Mouse (Mus musculus): ENCODE data around the gene Fam177a. TPM values are rescaled to one million over a fixed set of nuclear protein-coding genes. Genes with fewer than 3 reads are reported as not detected.
"Not testable (repeated sequence)": the region's sequence is repeated elsewhere in the genome, so short reads cannot be mapped to it uniquely, and the experiment has no call there.

The Fam177a gene
- polyA plus RNA-seq, 1 experiment from 2014 or later, result 22.3 TPM

DNA sequence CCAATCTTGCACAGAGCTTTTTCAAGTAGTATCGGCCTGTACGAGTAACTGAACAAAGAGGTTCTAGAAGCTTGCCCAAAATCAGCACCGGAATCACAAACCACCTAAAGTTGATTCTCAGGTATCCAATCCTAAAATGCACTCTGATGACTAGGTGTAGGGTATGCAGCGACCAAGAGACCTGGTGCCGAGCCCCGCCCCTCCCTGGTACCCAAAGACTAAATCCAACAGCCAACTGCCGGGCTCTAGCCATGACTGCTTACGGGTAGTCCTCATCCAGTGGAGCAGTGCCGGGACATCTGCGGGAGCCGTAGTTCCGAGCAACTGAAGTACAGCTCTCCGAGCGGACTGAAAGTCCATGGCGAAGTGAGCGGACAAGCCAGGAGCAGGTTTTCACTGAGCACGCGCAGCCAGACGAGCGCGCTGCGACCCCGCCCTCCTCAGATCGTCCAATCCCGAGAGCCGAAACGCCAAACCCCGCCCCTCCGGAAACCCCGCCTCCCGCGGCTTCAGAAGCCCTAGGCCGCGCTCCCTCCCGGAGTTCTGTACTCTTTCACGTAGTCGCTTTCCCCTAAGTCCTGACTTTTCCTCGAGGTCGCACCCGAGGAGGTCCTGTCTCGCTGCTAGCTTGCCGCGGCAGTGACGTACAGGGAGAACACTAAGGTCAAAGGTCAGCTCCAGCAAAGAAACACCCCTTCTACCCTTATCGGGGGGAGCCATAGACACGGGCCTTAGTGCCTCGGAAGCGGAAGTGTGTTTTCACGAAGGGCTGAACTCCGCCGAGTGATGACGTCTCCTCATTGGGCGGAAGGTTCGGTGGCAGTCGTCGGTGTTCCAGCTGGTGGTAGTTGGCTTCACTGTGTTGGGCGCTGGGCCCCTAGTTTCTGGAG is 30.5 kb downstream of the Fam177a start, which contains the start of gene Srp54b:
TSS of gene Srp54b (plus strand) at position 546 of the 890 bp plus-strand sequence.
- not testable (repeated sequence) for H3K27me3 ChIP-seq (replicated peaks; ENCODE audit: control insufficient read depth, insufficient read depth, low read length); H3K9ac ChIP-seq (ENCODE audit: low read depth, low read length); H3K27ac ChIP-seq (ENCODE audit: low read length); H3K4me1 ChIP-seq (ENCODE audit: control insufficient read depth, insufficient read depth, low read length); H3K4me2 ChIP-seq (ENCODE audit: low read depth, low read length); H3K4me3 ChIP-seq (ENCODE audit: low read length); H3K9me3 ChIP-seq (ENCODE audit: control insufficient read depth, low read length); H3K36me3 ChIP-seq (ENCODE audit: control insufficient read depth, insufficient read depth, low read length)
- WGBS, result no CpG with 5 or more reads among the region's 57 CpGs
- peak; percentile 99 for ATAC-seq

DNA sequence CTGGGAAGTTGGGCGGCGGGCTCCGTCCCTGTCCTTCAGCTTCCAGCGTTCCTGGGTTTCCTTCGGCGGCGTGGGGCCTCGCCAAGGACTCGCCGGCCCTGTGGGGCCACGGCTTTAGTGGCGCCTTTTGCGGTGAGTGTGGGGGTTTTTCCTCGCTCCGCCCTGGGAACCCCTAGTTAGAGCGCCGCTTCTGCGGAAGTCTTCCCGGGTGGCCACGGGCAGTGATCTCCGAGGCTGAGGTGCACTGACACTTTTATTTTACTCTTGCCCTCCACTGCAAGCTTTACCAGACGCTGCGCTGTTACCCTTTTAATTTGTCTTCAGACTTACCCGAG is 31.1 kb downstream of the Fam177a start:
- not testable (repeated sequence) for H3K4me1 ChIP-seq (ENCODE audit: control insufficient read depth, insufficient read depth, low read length); H3K27ac ChIP-seq (ENCODE audit: low read length); H3K4me3 ChIP-seq (ENCODE audit: low read length); H3K27me3 ChIP-seq (replicated peaks; ENCODE audit: control insufficient read depth, insufficient read depth, low read length); H3K9me3 ChIP-seq (ENCODE audit: control insufficient read depth, low read length); H3K4me2 ChIP-seq (ENCODE audit: low read depth, low read length); H3K36me3 ChIP-seq (ENCODE audit: control insufficient read depth, insufficient read depth, low read length); H3K9ac ChIP-seq (ENCODE audit: low read depth, low read length)
- 0% methylated on average over 9 of the region's 24 CpGs for WGBS
- ATAC-seq, result peak; percentile 59

DNA sequence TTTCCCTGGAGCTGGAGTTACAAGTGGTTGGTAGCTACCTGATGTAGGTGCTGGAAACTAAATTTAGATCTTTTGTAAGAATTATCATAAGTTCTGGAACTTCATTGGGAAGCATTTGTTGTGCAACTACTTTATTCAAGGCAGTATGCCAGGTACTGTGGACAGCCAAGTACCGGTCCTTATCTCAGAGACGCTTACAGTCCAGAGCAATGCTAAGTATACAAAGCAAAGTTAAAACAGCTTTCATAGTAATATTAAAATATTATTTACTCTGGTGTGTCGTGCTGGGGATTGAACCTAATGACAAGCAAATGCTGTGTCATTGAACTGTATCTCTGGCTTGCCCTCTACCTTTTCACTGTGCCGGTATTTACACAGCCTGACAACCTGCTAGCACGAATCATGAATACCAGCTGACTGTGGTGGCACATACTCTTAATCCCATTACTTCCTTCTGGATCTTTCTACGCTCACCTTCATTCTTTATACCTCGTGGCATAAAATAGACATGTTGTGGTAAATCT is 42.8 kb downstream of the Fam177a start:
- no CpG with 5 or more reads among the region's 7 CpGs for WGBS
- H3K27me3 ChIP-seq (replicated peaks; ENCODE audit: control insufficient read depth, insufficient read depth, low read length); H3K4me2 ChIP-seq (ENCODE audit: low read depth, low read length); H3K4me3 ChIP-seq (ENCODE audit: low read length); H3K9me3 ChIP-seq (ENCODE audit: control insufficient read depth, low read length); ATAC-seq; H3K27ac ChIP-seq (ENCODE audit: low read length); H3K4me1 ChIP-seq (ENCODE audit: control insufficient read depth, insufficient read depth, low read length); H3K36me3 ChIP-seq (ENCODE audit: control insufficient read depth, insufficient read depth, low read length); H3K9ac ChIP-seq (ENCODE audit: low read depth, low read length): not testable (repeated sequence)

DNA sequence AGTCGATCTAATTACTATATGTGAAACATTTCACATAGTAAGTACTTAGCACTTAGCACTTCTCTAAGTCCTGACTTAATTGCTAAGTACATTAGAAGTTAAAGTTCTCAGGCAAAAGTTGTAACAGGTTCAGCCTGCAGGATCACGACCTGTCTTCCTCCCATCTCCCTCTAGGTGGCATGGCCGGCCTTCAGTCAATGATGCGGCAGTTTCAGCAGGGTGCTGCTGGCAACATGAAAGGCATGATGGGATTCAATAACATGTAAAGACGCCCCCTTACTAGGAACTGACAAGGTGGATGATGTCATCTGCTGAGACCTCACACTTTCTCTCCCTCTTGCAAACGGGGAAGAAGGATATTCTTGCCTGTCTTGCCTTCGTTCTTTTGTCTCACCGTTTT is 63.4 kb downstream of the Fam177a start:
- H3K4me2 ChIP-seq (ENCODE audit: low read depth, low read length); H3K4me3 ChIP-seq (ENCODE audit: low read length); H3K36me3 ChIP-seq (ENCODE audit: control insufficient read depth, insufficient read depth, low read length); H3K27ac ChIP-seq (ENCODE audit: low read length); H3K9ac ChIP-seq (ENCODE audit: low read depth, low read length); H3K9me3 ChIP-seq (ENCODE audit: control insufficient read depth, low read length); H3K4me1 ChIP-seq (ENCODE audit: control insufficient read depth, insufficient read depth, low read length); ATAC-seq; H3K27me3 ChIP-seq (replicated peaks; ENCODE audit: control insufficient read depth, insufficient read depth, low read length): not testable (repeated sequence)
- no CpG with 5 or more reads among the region's 8 CpGs for WGBS

DNA sequence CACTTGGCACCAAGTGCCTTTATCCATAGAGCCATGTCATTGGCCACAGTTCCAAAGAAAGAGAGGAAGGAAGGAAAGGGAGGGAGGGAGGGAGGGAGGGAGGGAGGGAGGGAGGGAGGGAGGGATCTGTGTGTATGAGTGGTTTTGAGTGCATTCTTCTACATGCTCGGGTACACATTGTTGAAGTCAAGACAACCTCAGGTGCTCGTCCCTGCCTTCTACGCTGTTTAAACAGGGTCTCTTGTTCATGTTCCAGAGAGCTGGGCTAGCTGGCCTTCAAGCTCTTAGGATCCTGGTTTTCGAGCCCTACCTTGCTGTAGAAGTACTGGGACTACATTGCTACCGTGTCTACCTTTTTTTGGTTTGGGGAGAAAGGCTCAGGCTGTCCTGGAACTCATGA is 64.9 kb downstream of the Fam177a start:
- not testable (repeated sequence) for ATAC-seq; H3K4me2 ChIP-seq (ENCODE audit: low read depth, low read length); H3K27me3 ChIP-seq (replicated peaks; ENCODE audit: control insufficient read depth, insufficient read depth, low read length); H3K9ac ChIP-seq (ENCODE audit: low read depth, low read length); H3K4me3 ChIP-seq (ENCODE audit: low read length); H3K4me1 ChIP-seq (ENCODE audit: control insufficient read depth, insufficient read depth, low read length); H3K27ac ChIP-seq (ENCODE audit: low read length); H3K9me3 ChIP-seq (ENCODE audit: control insufficient read depth, low read length); H3K36me3 ChIP-seq (ENCODE audit: control insufficient read depth, insufficient read depth, low read length)
- WGBS, result no CpG with 5 or more reads among the region's 5 CpGs

Other genes with a start within 250 kb of the Fam177a start
- gene Gm20403, start 137.9 kb upstream of the Fam177a start, polyA plus RNA-seq (2015; fragmentation: Nextera tagmentation; extraction: Ambion mirVana), result not detected in 2 replicates
- 17.9 and 19.4 TPM in 2 replicates for gene Baz1a, start 110.1 kb upstream of the Fam177a start, polyA plus RNA-seq (2015; fragmentation: Nextera tagmentation; extraction: Ambion mirVana)
- gene 2700097O09Rik, start 44.4 kb upstream of the Fam177a start, polyA plus RNA-seq (2015; fragmentation: Nextera tagmentation; extraction: Ambion mirVana), result 29.1 and 31.2 TPM in 2 replicates
- 157 and 165 TPM in 2 replicates for gene Srp54a, start 44.2 kb upstream of the Fam177a start, polyA plus RNA-seq (2015; fragmentation: Nextera tagmentation; extraction: Ambion mirVana)
- gene Srp54b, start 30.6 kb downstream of the Fam177a start, polyA plus RNA-seq (2015; fragmentation: Nextera tagmentation; extraction: Ambion mirVana), result 47.4 and 48.0 TPM in 2 replicates
- gene 1700047I17Rik2, start 75.1 kb downstream of the Fam177a start, polyA plus RNA-seq (2015; fragmentation: Nextera tagmentation; extraction: Ambion mirVana), result 4.7 TPM in 1 of 2 replicates, not detected in the other
- gene Srp54c, start 105.7 kb downstream of the Fam177a start, polyA plus RNA-seq (2015; fragmentation: Nextera tagmentation; extraction: Ambion mirVana), result 66.9 and 67.1 TPM in 2 replicates
- 16.7 and 18.5 TPM in 2 replicates for gene 1110008L16Rik, start 175.1 kb downstream of the Fam177a start, polyA plus RNA-seq (2015; fragmentation: Nextera tagmentation; extraction: Ambion mirVana)
- 9.6 and 10.2 TPM in 2 replicates for gene Ppp2r3c, start 178.5 kb downstream of the Fam177a start, polyA plus RNA-seq (2015; fragmentation: Nextera tagmentation; extraction: Ambion mirVana)

Data from intestine, embryonic 16.5 days (tissue).